Mouse (Mus musculus) ovary, postnatal 36 days (tissue): ENCODE results near the gene Gm28048.

Experiments used
- DNase-seq: peaks from one replicate; pipeline ENCODE4 v3.0.0; 2022; ENCODE audit warnings: low spot score, mixed read lengths

The Gm28048 gene

DNA sequence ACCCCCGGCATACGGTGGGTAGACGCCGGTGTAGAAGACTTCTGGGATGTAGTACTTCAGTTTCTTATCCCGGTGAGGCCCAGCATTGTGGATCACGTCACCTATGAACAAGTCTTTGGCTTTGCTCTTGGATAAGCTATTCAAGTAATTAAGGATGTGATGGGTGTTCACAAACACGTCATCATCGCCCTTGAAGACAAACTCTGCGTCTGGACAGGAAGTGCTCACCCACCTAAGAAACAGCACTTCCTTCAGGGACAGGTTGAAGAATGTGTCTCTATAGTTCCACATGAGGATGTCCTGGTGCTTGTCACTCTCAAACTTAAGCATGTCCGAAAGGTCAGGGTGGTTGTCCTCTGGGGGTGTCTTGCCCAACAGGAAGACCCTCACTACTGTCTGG is 145.6 kb downstream of the Gm28048 start:
- DNase-seq = no peak

GRCm38 (mm10) chr11:22832600-22832999 is 149.3 kb downstream of the Gm28048 start:
- DNase-seq = no peak

GRCm38 (mm10) chr11:22831916-22832315 is 150.0 kb downstream of the Gm28048 start:
- no peak for DNase-seq

DNA sequence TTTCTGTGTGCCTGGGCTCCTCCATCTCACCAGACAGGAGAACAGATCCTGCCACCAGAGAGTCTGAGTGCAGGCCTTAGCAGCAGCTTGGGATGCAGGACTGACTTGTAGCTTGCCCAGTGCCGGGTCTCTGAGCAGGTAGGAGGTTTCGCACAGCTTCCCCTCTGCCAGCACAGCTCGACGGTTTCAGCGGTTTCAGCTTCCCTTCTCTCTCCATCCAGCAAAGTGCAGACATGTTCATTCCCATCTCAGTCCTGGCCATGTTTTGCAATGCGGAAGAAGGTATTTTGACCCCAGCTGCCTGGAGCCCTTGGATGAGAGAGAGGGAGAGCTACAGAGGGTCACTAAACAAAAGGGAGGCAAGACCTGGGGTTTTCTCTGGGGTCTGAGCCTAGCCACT is 151.2 kb downstream of the Gm28048 start:
- DNase-seq = no peak

- no peak for DNase-seq
These were observed 151.7 kb downstream of the Gm28048 start for GRCm38 (mm10) chr11:22830179-22830611.

GRCm38 (mm10) chr11:22828988-22829632 is 152.8 kb downstream of the Gm28048 start:
- no peak for DNase-seq

DNA sequence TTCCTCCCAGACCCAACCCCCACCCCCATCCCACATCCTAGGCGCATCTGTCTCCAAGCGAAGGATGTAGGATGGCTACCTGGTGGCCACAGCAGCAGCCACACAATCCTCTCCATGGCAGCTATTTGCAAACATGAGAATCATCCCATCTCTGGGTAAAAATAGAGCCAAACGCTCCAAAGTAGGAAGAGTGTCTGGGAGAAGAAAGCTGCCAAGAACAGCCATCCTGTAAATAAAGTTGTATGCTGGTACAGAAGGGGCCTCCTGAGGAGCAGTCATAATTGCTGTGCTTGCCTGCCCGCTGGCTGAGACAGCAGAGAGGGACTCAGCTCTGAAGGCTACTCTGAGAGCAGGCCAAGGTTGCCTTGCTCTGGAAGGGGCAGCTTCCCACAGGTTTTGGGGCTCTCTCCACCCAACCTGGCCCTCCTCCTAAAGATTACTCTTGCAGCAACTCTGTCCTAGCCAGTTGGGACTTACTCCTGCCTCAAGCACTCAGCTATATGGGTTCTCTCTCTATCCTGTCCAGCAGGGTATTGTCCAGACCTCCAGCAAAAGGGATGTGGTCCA is 154.3 kb downstream of the Gm28048 start:
- DNase-seq = no peak

DNA sequence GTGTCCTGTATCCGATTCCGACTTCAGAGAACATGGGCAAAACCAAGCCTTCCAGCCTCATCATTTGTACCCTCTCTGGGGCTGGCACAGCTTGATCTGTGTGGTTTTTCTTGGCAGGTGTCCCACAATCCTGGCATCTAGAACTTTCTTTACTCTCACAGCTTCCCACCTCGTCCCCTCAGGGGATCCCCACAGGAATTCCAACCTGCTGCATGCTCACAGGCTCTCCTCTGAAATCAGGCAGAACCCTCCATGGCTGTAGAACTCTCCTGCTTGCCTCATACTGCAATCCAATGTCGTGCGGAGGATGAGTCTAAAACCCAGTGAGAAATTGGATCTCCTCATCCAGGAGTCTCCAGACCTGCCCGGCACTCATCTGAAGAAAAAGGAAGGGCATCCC is 155.2 kb downstream of the Gm28048 start:
- DNase-seq = no peak

DNA sequence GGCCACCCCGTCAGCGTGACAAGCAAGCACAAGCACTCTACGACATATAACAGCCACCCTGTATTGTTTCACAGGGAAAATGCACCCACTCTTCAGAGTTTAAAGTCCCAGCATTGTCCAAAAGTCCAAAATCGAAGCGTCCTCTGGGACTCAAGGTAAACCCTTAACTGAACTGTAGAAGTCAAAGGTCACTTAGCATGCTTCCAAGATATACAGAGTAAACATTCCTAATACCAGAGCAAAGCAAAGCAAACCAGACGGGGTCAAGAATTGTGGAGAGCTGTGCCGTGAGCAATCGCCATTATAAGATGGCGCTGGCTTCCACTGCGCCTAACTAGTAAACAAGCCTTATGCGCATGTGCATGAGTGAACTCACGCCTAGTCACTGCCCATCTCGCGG is 155.8 kb downstream of the Gm28048 start:
- no peak for DNase-seq

DNA sequence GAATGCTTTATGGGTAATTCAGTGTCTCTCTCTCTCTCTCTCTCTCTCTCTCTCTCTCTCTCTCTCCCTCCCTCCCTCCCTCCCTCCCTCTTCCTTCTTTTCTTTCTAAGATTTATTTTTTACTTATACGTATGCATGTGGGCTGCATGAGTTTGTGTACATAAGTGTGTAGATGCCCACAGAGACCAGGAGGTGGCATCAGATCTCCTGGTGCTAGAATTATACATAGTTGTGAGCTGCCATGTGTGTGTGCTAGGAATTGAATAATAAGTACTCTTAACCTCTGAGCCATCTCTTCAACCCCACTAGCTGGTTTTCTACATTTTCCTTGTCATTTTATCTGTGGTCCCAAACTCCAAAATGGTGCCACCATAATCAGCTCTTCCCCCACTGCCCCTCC is 156.3 kb downstream of the Gm28048 start:
- DNase-seq = no peak

- no peak for DNase-seq
These were observed 157.7 kb downstream of the Gm28048 start for GRCm38 (mm10) chr11:22824049-22824705.

DNA sequence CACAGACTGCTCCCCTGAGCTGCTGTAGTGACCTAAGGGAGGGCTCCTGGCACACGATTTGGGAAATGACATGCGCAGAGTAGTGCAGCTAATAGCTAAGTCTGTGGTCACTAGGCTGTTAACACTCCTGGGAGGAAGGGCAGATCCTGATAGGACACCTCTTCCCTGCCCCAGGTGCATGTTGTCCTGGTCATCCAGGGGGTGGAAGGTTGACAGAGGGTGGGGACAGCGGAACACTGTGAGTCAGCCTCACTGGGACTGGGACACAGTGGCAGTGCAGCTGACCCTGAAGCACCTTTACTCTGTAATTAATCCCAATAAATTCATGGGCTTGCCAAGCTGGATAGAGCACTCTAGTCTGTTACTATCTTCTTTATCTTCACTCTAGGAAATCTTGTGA is 160.6 kb downstream of the Gm28048 start:
- no peak for DNase-seq

DNA sequence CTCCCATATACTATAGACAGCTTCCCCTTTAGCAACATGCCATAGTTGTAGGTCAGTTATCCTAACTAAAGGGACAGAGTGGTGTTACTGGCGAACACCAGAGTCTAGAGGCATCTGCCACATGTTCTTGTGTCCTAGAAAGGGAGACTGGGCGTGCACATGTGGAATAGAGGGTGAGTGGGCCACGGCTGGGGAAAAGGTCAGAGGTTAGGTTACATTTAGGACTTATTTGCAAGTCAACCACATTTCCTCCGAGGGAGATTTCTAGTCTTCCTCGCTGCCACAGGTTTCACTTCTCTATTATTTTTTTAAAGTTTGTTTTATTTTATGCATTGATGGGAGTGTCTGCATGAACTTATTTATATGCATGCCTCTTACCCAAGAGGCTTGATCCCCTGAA is 163.5 kb downstream of the Gm28048 start:
- DNase-seq = no peak

DNA sequence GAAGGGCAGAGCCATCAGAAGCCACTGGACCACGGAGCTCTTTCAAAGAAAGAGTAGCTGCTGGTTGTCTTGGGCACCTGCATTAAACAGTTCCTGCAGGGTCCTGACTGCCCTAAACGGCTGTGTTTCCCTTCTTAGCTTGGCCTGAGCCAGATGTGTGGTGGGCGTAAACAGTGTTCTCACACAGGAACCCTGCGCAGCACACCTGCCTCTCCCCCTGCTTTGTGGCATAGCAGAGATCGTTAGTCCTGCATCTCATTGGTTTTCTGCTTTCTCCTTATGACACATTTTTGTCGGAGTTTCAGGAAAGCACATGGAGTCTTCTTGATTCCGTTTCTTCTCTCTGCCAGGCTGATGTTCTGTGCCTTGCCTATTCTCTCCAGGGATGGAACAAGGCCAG is 166.0 kb downstream of the Gm28048 start:
- DNase-seq = no peak

DNA sequence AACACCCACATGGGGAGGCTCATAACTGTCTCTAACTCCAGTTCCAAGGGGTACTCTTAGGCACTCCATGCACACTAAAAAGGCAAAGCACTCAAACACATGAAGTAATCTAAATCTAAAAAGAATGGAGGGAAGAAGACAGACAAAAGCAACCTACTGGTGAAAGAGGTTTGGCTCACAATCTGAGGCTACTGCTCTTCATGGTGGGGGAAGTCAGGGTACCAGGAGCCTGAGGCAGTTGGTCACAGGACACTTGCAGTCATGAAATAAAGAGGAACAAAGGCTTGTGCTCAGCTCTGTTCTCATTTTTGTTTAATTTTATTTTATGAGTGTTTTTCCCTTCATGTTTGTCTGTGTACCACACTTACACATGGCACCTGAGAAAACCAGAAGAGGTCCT is 166.7 kb downstream of the Gm28048 start:
- DNase-seq = no peak

DNA sequence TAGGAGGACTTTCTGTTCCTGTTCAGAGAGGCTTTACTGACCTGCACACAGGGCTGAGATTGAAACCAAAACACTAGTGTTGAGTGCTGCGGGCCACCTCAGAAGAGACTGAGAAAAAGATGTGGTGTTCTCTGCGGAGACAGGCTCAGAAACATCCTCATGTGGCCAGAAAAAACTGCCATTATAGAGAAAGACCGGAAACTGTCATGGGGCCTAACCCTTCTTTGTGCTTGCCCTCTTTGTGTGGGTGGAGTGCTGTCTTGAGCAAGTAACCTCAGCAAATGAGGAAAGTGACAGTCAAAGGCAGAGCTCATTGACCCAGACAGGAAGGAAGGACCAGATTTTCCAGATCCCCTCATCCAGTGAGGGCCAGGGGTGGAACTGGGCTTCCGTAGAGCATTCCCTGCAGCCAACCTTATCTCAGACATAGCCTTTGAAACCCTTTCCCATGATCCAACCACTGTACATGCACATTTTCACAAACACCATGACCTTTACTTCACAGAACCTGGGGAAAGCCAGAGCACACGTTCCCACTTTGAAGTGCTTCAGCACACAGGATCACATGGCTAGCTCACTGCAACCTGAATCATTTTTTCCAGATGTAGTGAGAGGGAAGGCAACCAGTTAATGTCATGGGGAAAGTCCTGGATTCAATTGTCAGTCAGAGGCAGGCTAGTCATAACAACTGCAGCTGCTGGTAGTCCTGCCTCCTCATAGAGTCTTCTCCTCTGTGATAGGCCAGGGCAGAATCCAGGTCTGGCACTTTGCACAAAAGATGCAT is 167.8 kb downstream of the Gm28048 start:
- no peak for DNase-seq

GRCm38 (mm10) chr11:22813427-22813826 is 168.5 kb downstream of the Gm28048 start:
- DNase-seq = no peak

DNA sequence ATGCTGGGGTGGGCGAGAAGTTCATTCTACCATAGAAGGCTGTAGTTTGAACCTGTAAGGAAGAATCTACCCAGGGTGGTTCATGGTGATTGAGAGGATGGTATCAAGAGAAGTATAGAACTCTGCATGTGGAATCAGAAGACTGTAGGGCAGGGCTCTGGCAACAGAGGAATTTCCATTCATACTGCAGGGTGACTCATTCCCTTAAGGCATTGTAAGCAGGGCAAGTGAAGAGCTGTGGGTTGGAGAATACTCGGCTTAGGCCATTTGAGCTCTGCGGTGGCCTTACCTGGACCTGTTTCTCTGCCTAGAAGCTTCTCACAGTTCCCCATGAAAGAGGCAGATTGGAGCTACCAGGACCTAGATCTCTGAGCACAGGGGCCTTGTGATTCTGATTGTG is 170.5 kb downstream of the Gm28048 start:
- no peak for DNase-seq

GRCm38 (mm10) chr11:22809465-22810096 is 172.3 kb downstream of the Gm28048 start:
- no peak for DNase-seq

DNA sequence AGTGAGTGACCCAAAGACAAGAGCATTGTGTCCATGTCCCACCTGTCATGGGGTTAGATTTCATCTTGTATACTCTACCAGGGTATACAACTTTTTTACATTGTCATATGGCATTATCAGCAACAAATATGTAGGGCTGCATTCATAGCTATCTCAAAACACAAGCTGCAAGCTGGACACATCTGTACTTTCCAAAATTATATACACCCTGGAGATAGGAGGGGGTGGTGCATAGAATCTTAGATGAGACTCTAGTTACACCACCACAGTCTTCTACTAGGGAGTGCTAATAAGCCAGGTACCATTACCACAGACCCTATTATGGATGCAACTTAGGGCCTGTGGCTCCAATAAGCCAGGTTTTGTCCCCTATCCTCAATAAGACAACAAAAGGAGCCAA is 173.8 kb downstream of the Gm28048 start:
- DNase-seq = no peak

GRCm38 (mm10) chr11:22805171-22805570 is 176.7 kb downstream of the Gm28048 start:
- DNase-seq = no peak

DNA sequence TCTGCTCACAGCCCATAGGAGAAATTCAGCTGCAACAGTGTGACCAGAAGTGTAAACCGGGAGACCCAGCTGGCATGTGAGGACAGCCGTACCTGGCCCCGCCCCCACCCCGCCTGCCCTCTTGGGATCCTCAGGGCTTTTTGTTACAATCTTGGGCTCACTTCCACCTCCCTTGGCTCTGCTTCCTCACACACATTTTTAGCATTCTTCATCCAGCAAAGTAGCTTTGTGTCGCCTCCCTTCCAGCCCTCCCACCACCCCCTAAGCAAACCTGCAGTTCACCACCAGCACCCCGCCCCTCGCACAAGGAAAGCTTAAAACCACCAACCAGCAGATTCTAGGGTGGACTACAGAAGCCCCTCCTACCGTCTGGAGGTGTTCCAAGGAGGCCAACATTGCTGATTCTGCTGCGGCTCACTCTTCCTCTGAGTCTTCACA is 181.9 kb downstream of the Gm28048 start:
- DNase-seq = no peak
